Mouse (Mus musculus): ENCODE data around the gene Lrrc71. TPM values are rescaled to one million over a fixed set of nuclear protein-coding genes. Genes with fewer than 3 reads are reported as not detected.
A peak's percentile ranks its signal among the peaks of the same experiment; 100 is the strongest.

The Lrrc71 gene
- polyA plus RNA-seq (2017; shearing (Covaris generic)): 1 to 10 TPM; 1.3 to 1.8 TPM

DNA sequence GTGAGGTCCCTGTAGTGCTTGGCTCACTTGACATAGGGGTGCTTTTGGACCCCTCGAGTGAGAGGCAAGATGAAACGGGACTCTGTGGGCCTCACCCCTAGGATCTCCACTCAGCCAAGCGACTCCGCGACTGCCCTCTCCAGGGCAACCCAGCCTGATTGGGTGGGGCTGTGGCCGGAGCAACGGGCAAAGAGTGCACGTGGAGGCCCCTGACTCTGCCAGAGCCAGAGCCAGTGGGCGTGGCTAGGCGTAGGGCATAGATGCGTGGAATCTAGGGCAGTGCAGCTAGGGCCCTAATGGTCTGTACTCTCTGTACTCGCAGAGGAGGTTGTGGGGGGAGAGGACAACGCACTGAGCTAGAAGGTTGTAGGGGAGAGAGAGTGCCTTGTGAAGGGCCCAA lies at the start of gene Lrrc71:
Lrrc71 (minus strand) TSS at position 195 of the 400 bp plus-strand sequence.
- ATAC-seq: no peak

DNA sequence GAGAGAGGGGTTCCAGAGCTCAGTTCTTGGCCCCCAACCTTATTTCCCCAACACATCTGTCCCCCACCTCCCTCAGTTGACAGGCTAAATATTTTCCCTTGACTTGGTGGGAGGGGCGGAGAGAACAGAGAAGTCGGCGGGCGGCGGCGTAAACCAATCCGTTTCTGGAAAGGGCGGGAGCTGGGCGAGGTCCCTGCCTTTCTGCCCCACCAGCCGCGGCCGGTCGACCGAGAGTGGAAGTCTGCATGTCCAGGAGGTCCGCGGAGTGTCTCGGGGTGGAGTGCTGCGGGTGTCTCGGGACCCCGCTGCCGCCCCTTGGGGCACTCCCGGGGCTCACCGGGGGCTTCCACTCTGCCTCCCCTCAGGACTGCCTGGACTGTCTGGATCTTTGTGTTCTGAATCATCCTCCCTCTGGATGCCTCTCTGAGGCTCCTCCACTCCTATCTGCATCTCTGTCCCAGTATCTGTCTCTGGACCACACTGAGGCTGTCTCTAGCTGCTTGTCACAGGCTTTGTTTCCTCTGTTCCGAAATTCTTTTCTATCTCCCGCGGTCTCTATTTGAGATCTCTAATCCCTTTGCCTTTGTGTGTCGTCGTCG lies 48.4 kb upstream of the Lrrc71 start, which contains the start of gene Insrr:
Insrr (plus strand) TSS at position 216 of the 599 bp plus-strand sequence.
- ATAC-seq: no peak

GRCm38 (mm10) chr3:87795336-87796277 lies 47.2 kb upstream of the Lrrc71 start:
- ATAC-seq: peak; percentile 64

GRCm38 (mm10) chr3:87794922-87795325 lies 46.5 kb upstream of the Lrrc71 start, which contains the start of gene Ntrk1:
TSS of gene Ntrk1 (minus strand) at chr3:87795162.
- ATAC-seq: peak; percentile 14

GRCm38 (mm10) chr3:87789768-87790167 lies 41.3 kb upstream of the Lrrc71 start:
- no peak for ATAC-seq

GRCm38 (mm10) chr3:87789248-87789647 lies 40.8 kb upstream of the Lrrc71 start:
- no peak for ATAC-seq

DNA sequence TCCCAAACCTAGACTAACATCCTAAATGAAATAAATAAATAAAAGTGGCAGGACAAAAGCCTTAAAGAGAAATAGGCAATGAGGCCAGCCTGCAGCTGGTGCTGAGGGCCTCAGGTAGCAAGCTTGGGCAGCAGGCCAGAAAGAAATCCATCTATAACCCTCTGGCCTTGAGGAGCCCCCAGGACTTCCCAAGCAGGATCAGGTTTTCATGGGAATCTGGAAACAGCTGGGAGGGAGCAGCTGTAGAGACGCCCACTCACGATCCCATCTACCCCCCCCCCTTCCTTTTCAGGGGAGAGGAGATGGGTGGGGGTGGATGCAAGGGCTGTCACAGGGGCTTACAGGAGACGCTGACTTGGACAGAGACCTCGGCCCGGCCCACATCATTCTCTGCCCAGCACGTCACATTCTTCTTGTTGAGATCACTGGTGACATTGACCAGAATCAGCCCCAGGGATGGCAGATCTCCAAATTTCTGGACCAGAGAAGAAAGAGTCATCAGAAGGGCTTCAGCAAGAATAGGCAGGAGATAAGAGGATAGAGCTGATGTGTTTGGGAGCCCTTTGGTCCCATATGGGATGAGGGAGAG lies 37.3 kb upstream of the Lrrc71 start:
- no peak for ATAC-seq

- no peak for ATAC-seq
Observed at GRCm38 (mm10) chr3:87785156-87785555, 36.7 kb upstream of the Lrrc71 start.

DNA sequence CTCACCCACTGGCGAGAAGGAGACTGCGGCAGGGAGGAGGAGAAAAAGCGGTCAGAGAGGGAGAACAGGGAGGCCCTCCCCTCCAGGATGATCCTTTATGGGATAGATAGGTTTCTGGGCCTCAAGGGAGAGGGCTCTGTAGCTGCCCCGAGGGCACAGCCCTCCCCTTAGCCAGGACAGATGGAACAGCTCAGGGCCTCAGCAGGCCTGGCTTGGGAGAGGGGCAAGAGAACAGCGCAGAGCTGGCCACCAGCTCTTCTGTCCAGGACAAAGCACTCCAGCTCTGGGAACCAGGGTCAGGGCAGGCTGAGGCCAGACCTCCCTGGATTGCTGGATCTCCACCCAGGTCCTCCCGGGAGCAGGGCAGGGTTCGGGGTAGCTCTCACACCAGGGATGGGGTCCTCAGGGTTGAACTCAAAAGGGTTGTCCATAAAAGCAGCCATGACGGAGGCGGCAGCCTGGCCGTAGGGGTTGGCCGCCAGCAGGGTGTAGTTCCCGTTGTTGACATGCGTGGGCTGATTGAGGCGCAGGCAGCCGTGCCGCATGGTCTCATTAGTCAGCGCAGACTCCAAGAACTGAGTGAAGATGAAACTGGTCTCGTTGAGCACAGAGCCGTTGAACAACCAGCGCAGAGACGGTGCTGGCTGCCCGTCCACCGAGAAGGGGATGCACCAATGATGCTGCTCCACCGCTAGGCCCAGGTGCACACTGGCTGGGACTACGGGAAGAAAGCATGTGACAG lies 35.0 kb upstream of the Lrrc71 start:
- no peak for ATAC-seq

DNA sequence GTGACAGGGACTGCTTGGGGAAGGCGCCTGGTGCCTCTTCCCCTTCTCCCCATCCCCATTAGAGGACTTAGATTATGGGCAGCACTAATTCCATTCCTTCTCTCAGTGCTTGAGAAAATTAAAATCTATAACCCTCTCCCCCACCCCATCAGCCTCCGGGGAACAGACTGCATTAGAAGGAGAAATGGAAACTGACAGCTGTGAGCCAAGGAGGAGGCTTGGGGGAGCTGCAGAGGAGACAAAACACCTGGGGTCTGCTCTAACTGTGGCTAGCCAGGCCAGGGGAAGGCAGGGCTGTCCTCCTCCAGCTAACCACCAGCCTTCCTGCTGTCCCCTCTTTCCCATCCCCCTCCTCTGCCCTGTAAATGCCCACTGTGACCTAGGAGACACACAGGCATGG lies 30.7 kb upstream of the Lrrc71 start:
- no peak for ATAC-seq

- ATAC-seq: no peak
Observed at GRCm38 (mm10) chr3:87778283-87778682, 29.9 kb upstream of the Lrrc71 start.

- ATAC-seq: no peak
Observed at GRCm38 (mm10) chr3:87771088-87771487, 22.7 kb upstream of the Lrrc71 start.

DNA sequence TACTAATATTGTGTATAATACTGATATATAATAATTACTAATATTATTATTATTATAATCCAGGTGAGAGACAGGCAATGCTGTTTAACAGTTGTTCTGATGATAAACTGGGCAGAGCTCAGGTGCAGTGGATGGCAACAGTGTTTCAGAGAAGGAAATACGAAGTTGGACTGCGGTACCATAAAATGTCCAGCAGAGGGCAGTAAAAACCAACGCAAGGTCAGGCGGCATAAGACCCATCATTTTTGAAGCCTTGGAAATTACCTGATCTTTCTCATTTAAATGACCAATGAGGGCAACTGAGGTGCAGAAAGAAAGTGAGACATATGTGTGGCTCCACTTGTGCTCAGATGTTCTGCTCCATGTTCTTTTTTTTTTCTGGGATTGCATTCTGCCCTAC lies 21.9 kb upstream of the Lrrc71 start:
- ATAC-seq: peak; percentile 55

DNA sequence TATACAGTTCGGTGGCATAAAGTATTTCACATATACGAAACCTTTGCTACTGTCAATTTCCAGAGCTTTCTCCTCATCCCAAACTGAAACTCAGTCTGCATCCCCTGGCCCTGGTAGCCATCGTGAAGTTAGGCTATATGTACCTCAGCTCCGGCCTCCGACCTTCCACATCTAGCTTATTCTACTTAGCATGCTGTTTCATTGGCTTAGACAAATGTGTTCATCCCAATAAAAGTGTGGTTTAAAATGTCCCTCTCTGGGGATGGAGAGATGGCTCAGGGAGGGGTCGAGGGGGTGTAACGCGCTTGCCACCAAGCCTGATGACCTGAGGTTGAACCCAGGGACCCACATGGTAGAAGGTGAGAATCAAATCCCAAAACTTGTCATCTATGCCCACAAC lies 21.1 kb upstream of the Lrrc71 start:
- ATAC-seq: no peak

DNA sequence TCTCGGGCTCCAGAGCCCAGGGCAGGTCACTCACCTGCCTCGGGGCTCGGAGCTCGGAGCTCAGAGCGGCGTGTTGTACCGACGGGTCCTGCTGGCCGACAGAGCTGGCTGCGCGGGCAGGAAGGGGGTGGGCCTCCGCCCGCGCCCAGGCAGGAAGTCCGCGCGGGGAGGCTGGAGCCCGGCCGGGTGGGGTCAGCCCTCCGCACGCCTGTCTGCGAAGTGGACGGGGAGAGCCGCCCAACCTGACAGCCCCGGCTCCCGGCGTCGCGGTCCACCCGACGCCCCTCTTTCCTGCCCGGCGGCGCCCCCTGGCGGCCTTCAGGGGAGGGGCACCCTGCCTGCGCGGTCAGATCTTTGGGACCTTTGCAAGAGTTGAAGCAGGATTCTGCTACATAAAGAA lies 20.4 kb upstream of the Lrrc71 start:
- peak; percentile 35 for ATAC-seq

DNA sequence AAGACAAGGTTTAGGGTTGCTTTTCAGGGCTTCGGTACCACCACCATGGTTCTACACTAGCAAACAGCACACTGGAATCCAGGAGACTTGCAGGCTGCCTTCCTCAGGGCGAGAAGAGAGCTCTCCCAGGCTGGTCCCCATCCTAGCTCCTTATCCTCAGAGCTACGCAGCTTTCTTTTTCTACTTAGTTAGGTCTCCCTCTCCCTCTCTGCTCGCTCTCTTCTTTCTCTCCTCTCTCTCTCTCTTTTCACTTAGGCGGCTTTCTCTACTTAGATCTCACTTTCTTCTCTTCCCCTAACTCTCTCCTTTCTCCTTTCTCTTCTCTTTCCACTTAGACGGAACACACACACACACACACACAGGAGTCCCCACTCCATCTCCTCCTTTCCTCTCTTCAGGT lies 20.0 kb upstream of the Lrrc71 start:
- peak; percentile 1 for ATAC-seq

DNA sequence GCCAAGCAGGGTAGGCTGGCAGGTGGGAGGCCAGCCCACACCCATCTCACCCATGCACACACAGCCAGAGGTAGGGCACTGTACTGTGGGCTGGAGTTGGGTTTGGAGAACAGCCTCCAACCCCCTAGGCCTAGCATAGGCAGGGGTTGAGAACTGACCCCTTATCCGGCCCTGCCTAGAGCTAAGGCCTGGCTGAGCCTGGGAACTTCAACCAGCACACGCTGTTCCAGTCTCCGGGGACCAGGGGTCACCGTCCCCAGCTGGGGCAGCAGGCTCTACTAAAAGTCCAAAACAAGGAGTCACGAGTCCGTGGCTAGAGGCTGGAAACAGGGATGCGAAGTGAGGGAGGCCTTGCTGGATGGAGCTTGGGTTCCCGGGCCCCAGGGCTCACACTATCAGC lies 19.3 kb upstream of the Lrrc71 start:
- no peak for ATAC-seq

DNA sequence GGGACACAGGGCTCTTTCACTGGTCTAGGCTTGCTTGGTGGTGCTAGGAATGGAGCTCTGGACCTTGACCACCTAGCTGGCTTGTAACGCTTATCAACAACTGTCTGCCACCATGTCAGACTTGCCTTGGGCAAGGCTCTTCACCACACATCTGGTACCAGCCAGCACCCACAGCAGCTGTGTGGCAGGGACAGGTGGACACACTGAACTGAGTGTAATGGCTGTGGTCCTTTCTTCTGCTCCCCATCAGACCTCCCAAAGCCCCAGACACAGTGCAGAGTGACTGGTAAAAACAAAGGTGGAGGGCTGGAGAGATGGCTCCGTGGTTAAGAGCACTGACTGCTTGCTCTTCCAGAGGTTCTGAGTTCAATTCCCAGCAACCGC lies 17.9 kb upstream of the Lrrc71 start:
- no peak for ATAC-seq

- ATAC-seq: no peak
Observed at GRCm38 (mm10) chr3:87765631-87766283, 17.3 kb upstream of the Lrrc71 start.

DNA sequence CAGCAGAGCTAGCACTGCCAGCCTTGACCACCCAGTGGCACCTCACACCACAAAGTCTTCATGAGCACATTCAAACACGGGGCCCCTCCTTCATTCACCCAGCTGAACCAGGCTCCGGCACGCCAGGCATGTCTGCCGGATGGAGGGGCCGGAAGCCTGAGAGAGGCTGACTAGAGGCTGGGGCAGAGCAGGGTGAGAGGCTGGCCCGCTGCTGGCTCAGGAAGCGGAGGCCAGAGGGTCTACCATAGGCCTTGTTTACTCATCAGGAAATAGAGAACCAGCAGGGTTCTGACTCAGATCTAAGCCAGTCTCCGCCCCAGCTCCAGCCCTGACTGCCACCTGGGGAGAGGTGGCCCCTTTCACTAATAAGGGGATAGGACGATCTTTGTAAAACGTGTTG lies 16.7 kb upstream of the Lrrc71 start:
- ATAC-seq: peak; percentile 88

DNA sequence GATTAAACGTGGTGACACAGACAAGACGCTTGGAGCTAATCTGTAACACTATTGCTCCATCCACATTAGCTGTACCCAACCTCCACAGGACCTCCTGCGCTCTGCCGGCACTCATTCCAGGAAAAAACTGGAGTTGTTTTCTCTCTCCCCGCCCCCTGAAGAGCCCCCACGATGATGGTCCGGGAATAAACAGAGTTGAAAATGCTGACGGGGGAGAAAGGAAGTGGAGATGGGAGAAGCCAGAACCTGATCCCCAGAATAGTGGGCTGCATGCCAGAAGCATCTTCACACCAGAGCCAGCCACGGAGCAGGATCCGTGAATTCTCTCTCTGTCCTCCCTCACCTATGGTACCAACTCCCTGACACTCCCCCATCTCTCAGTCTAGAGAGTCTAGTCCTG lies 16.1 kb upstream of the Lrrc71 start:
- no peak for ATAC-seq

DNA sequence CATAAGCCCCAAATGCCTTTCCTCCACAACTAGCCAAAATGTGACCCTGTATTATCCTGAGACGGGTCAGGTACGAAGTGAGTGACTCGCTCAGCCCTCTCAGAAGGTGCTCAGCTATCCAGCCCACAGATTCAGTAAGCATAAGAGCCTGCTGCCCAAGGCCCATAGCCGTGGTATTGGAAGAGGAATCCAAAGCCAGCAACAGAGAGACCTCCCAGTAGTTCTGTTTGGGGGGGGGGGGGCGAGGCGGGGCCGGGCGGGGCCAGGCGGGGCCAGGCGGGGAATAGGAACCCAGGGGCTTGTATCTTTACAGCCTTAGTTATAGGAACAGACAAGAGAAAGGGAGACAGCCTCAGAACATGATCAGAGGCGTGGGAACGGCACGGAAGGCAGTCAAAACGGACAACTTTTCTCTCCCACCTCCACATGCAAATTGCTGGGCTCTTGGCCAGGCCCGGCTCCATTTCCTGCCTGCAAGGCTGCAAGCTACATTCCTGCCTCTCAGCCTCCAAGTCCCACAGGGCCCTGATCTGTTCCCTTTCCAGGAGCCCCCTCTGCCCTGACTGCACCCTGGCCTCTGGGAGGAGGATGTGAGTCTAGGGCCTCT lies 15.4 kb upstream of the Lrrc71 start:
- ATAC-seq: no peak

Data from CD4-positive, CD25-positive, alpha-beta regulatory T cell, adult 4 months (primary cell).